Mouse (Mus musculus): ENCODE measurements around the gene Pde6h. TPM values are rescaled to one million over a fixed set of nuclear protein-coding genes. Genes with fewer than 3 reads are reported as not detected.
"Not testable (repeated sequence)": the region's sequence is repeated elsewhere in the genome, so short reads cannot be mapped to it uniquely, and the experiment has no call there.

Pde6h gene
- polyA plus RNA-seq, 1 experiment from 2014 or later, result 0.40 TPM

DNA sequence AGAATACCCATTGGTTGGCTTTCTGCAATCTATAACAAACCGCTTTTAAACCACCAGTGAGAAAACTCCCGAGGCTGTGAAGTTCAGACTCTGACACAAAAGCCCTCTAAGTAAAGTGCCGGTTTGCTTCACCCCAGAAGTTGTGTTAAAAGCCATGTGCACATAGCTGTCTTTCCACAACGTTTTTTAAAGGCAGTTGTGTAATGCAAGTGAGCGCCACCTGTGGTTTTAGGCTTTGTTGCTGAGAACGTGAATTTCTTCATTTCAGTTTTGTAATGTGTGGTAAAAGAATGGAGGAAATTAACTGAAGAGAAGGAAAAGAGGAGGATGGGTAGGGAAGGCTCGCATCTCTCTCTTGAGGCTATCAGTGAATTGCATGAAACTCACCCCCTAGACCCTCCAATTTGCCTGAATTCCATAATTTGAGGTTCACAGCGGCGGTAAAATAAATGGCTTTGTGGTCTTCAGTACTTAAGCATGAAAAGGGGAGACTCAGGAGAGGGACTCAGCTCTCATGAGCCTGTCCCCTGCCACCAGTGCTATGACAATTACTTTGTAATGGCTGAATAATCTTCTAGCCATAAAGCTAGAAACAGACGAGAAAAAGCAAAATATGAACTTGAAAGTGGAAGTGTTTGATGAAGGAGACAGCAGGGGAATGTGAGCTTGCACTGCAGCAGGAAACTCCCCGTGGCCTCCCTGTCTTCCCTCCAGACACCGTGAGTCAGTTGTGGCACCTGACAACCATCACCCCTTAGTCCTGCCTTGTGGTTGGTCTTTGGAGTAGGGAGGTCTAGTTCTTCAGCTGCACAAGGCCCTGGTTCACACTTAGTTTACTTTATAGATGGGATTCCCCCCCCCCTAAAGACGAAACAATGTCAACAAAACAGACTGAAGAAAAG, 41.2 kb downstream of the Pde6h start:
- H3K4me2 ChIP-seq (replicated peaks; ENCODE audit: low read depth), result no peak overlapping the region
- H3K9me3 ChIP-seq (ENCODE audit: control insufficient read depth, low read length), result no peaks in the 10 kb centered on the region
- ATAC-seq (ENCODE audit: low FRiP score, low TSS enrichment), result no peak
- H3K9ac ChIP-seq (ENCODE audit: low read length), result no peak overlapping the region
- peak; percentile 32 for TF ChIP-seq CTCF (IDR thresholded peaks at IDR 0.05; ENCODE audit: low read depth)
- no peak for TF ChIP-seq EP300 (optimal IDR thresholded peaks at IDR 0.05)
- DNase-seq (ENCODE audit: low spot score), result no peak
- no peaks in the 10 kb centered on the region for H3K36me3 ChIP-seq (ENCODE audit: control insufficient read depth, insufficient read depth, low read length)
- H3K4me1 ChIP-seq (replicated peaks; ENCODE audit: control insufficient read depth, insufficient read depth), result no peaks in the 10 kb centered on the region
- H3K27me3 ChIP-seq (ENCODE audit: control insufficient read depth, insufficient read depth, low read length), result no peaks in the 10 kb centered on the region
- 58% methylated on average over 13 of the region's 13 CpGs for WGBS
- no peak overlapping the region for H3K4me3 ChIP-seq (ENCODE audit: low read depth, low read length)
- no peak overlapping the region for H3K27ac ChIP-seq (replicated peaks)

DNA sequence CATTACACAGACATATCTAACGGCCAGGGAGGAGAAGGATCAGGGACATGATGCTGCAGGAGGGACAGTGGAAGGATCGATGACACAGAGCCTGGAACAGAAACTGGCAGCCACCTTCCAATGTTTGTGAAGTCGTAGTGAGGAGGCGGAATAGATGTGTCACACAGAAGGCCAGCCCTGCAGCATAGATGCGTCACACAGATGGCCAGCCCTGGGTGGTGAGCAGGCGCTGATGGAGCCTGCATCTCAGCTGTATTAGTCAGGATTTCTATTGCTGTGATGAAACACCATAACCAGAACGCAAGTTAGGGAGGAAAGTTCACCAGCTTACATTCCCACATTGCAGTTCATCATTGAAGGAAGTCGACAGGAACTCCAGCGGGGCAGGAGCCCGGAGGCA, 42.3 kb downstream of the Pde6h start:
- Histone ChIP-seq H3K4me2 (replicated peaks; ENCODE audit: low read depth) (no peak overlapping the region), H3K4me3 (ENCODE audit: low read depth, low read length) (no peak overlapping the region), H3K27me3 (ENCODE audit: control insufficient read depth, insufficient read depth, low read length) (no peaks in the 10 kb centered on the region), H3K36me3 (ENCODE audit: control insufficient read depth, insufficient read depth, low read length) (no peaks in the 10 kb centered on the region), H3K9ac (ENCODE audit: low read length) (no peak overlapping the region), H3K4me1 (replicated peaks; ENCODE audit: control insufficient read depth, insufficient read depth) (no peaks in the 10 kb centered on the region), H3K27ac (replicated peaks) (no peak overlapping the region), H3K9me3 (ENCODE audit: control insufficient read depth, low read length) (no peaks in the 10 kb centered on the region)
- ATAC-seq (ENCODE audit: low FRiP score, low TSS enrichment), result peak; percentile 63; the same call in 1 of the 2 replicates
- no peak for TF ChIP-seq EP300 (optimal IDR thresholded peaks at IDR 0.05)
- no peak for TF ChIP-seq CTCF (IDR thresholded peaks at IDR 0.05; ENCODE audit: low read depth)
- no peak for DNase-seq (ENCODE audit: low spot score)
- WGBS, result 63% methylated on average over 10 of the region's 10 CpGs

GRCm38 (mm10) chr6:136967466-136967865, 43.8 kb downstream of the Pde6h start:
- 69% methylated on average over 4 of the region's 4 CpGs for WGBS
- H3K4me2 ChIP-seq (replicated peaks; ENCODE audit: low read depth), result no peak overlapping the region
- no peaks in the 10 kb centered on the region for H3K27me3 ChIP-seq (ENCODE audit: control insufficient read depth, insufficient read depth, low read length)
- no peak overlapping the region for H3K4me3 ChIP-seq (ENCODE audit: low read depth, low read length)
- ATAC-seq (ENCODE audit: low FRiP score, low TSS enrichment) (no peak), DNase-seq (ENCODE audit: low spot score) (no peak)
- no peaks in the 10 kb centered on the region for H3K4me1 ChIP-seq (replicated peaks; ENCODE audit: control insufficient read depth, insufficient read depth)
- no peaks in the 10 kb centered on the region for H3K36me3 ChIP-seq (ENCODE audit: control insufficient read depth, insufficient read depth, low read length)
- no peak for TF ChIP-seq CTCF (IDR thresholded peaks at IDR 0.05; ENCODE audit: low read depth)
- TF ChIP-seq EP300 (optimal IDR thresholded peaks at IDR 0.05), result no peak
- H3K9me3 ChIP-seq (ENCODE audit: control insufficient read depth, low read length), result no peaks in the 10 kb centered on the region
- H3K9ac ChIP-seq (ENCODE audit: low read length), result no peak overlapping the region
- H3K27ac ChIP-seq (replicated peaks), result no peak overlapping the region

- not testable (repeated sequence) for H3K9me3 ChIP-seq (ENCODE audit: control insufficient read depth, low read length); H3K4me2 ChIP-seq (replicated peaks; ENCODE audit: low read depth); H3K36me3 ChIP-seq (ENCODE audit: control insufficient read depth, insufficient read depth, low read length); H3K4me3 ChIP-seq (ENCODE audit: low read depth, low read length); H3K4me1 ChIP-seq (replicated peaks; ENCODE audit: control insufficient read depth, insufficient read depth); H3K27me3 ChIP-seq (ENCODE audit: control insufficient read depth, insufficient read depth, low read length); H3K9ac ChIP-seq (ENCODE audit: low read length); H3K27ac ChIP-seq (replicated peaks); DNase-seq (ENCODE audit: low spot score)
- TF ChIP-seq EP300 (optimal IDR thresholded peaks at IDR 0.05), result peak; percentile 56
- peak; percentile 76 for TF ChIP-seq CTCF (IDR thresholded peaks at IDR 0.05; ENCODE audit: low read depth)
- ATAC-seq (ENCODE audit: low FRiP score, low TSS enrichment), result peak; percentile 83; the same call in 1 of the 2 replicates
- WGBS, result 17% methylated on average over 4 of the region's 4 CpGs
Observed at GRCm38 (mm10) chr6:136968877-136969276, 45.2 kb downstream of the Pde6h start.

- TF ChIP-seq CTCF (IDR thresholded peaks at IDR 0.05; ENCODE audit: low read depth) (no peak), EP300 (optimal IDR thresholded peaks at IDR 0.05) (no peak)
- DNase-seq (ENCODE audit: low spot score) (no peak), ATAC-seq (ENCODE audit: low FRiP score, low TSS enrichment) (no peak)
- Histone ChIP-seq H3K9ac (ENCODE audit: low read length) (no peak overlapping the region), H3K9me3 (ENCODE audit: control insufficient read depth, low read length) (no peaks in the 10 kb centered on the region), H3K4me2 (replicated peaks; ENCODE audit: low read depth) (no peak overlapping the region), H3K36me3 (ENCODE audit: control insufficient read depth, insufficient read depth, low read length) (no peaks in the 10 kb centered on the region), H3K27ac (replicated peaks) (no peak overlapping the region), H3K4me1 (replicated peaks; ENCODE audit: control insufficient read depth, insufficient read depth) (0 out of 2 replicates have a peak, but pooled peaks cover 3% of the 10 kb centered on the region), H3K4me3 (ENCODE audit: low read depth, low read length) (no peak overlapping the region), H3K27me3 (ENCODE audit: control insufficient read depth, insufficient read depth, low read length) (no peaks in the 10 kb centered on the region)
- WGBS, result 83% methylated on average over 23 of the region's 23 CpGs
Observed at GRCm38 (mm10) chr6:136979274-136980082, 55.8 kb downstream of the Pde6h start.
